8 mouse cellular contexts compared by ENCODE assay signal in genomic region chr7:83882633-83883275, GRCm38 (mm10). TPM values are rescaled to one million over a fixed set of nuclear protein-coding genes. Genes with fewer than 3 reads are reported as not detected.
A peak's percentile ranks its signal among the peaks of the same experiment; 100 is the strongest.
DNase-seq lines count a peak whose midpoint lies in the region; ATAC-seq and TF ChIP-seq lines count a peak whose summit lies in the region.

No protein-coding gene starts in this region.

- no peak for TF ChIP-seq POLR2A in bone marrow macrophage, adult 2 months (IDR thresholded peaks at IDR 0.05; ENCODE audit: borderline replicate concordance, low read depth, low read length)

- H3K36me3 ChIP-seq in erythroblast, embryonic 14.5 days (ENCODE audit: control insufficient read depth), result peaks cover 64% of the 10 kb centered on the region
- peaks cover 6% of the 10 kb centered on the region for H3K36me3 ChIP-seq in heart, embryonic 16.5 days (ENCODE audit: control insufficient read depth, insufficient read depth)
- peaks cover 19% of the 10 kb centered on the region for H3K36me3 ChIP-seq in lung, embryonic 15.5 days

- peak overlapping the region; percentile 61 for H3K4me3 ChIP-seq in bone marrow macrophage, adult 2 months (ENCODE audit: insufficient read depth, low read length)
- peak overlapping the region; percentile 94 for H3K4me3 ChIP-seq in erythroblast, embryonic 14.5 days (replicated peaks)
- peak overlapping the region; percentile 88 for H3K4me3 ChIP-seq in heart, embryonic 16.5 days (ENCODE audit: low read length)
- peak overlapping the region; percentile 80 for H3K4me3 ChIP-seq in lung, embryonic 15.5 days

- peak overlapping the region; percentile 84 for H3K27ac ChIP-seq in bone marrow macrophage, adult 2 months (ENCODE audit: insufficient read depth, low read depth, low read length)
- H3K27ac ChIP-seq in heart, embryonic 16.5 days (ENCODE audit: low read length), result peak overlapping the region; percentile 98
- H3K27ac ChIP-seq in lung, embryonic 15.5 days, result peak overlapping the region; percentile 98

- no peak for TF ChIP-seq CTCF in bone marrow macrophage, adult 2 months (IDR thresholded peaks at IDR 0.05; ENCODE audit: low read depth, low read length)

- 12% methylated on average over 56 of the region's 56 CpGs for WGBS in heart, embryonic 16.5 days
- 9% methylated on average over 56 of the region's 56 CpGs for WGBS in lung, embryonic 15.5 days

- peaks cover 38% of the 10 kb centered on the region for H3K4me1 ChIP-seq in bone marrow macrophage, adult 2 months (ENCODE audit: control insufficient read depth, insufficient read depth, low read length)
- H3K4me1 ChIP-seq in erythroblast, embryonic 14.5 days (ENCODE audit: control insufficient read depth), result peaks cover 69% of the 10 kb centered on the region
- peaks cover 54% of the 10 kb centered on the region for H3K4me1 ChIP-seq in heart, embryonic 16.5 days (ENCODE audit: control insufficient read depth, insufficient read depth, low read length)
- H3K4me1 ChIP-seq in lung, embryonic 15.5 days, result peaks cover 59% of the 10 kb centered on the region

- DNase-seq in MEL-GATA-1-ER (ENCODE audit: extremely low read depth, low read depth), result peak; percentile 19
- peak; percentile 68 to 85 for DNase-seq in kidney, postnatal 36 days
- peak; percentile 43 for DNase-seq in ovary, postnatal 14 days (ENCODE audit: low spot score)
- DNase-seq in yolk sac, embryonic 10.5 days (ENCODE audit: low spot score), result peak; percentile 26

- H3K9ac ChIP-seq in heart, embryonic 16.5 days (ENCODE audit: low read length), result peak overlapping the region; percentile 93
- peak overlapping the region; percentile 93 for H3K9ac ChIP-seq in lung, embryonic 15.5 days

- H3K4me2 ChIP-seq in heart, embryonic 16.5 days (ENCODE audit: low read depth, low read length), result peak overlapping the region; percentile 97
- H3K4me2 ChIP-seq in lung, embryonic 15.5 days, result peak overlapping the region; percentile 83

- no peaks in the 10 kb centered on the region; the same call in 1 of the 2 replicates for H3K9me3 ChIP-seq in erythroblast, embryonic 14.5 days (ENCODE audit: control insufficient read depth, low read length)
- H3K9me3 ChIP-seq in heart, embryonic 16.5 days (replicated peaks; ENCODE audit: control insufficient read depth, low read length), result no peaks in the 10 kb centered on the region
- no peaks in the 10 kb centered on the region for H3K9me3 ChIP-seq in lung, embryonic 15.5 days

- no peaks in the 10 kb centered on the region for H3K27me3 ChIP-seq in erythroblast, embryonic 14.5 days (ENCODE audit: control insufficient read depth)
- H3K27me3 ChIP-seq in heart, embryonic 16.5 days (ENCODE audit: control insufficient read depth, insufficient read depth, low read length), result no peaks in the 10 kb centered on the region
- H3K27me3 ChIP-seq in lung, embryonic 15.5 days, result no peaks in the 10 kb centered on the region

- ATAC-seq in heart, embryonic 16.5 days (replicated peaks; ENCODE audit: extremely low read depth, insufficient read depth, low FRiP score), result peak; percentile 10; the same call in 1 of the 2 replicates
- ATAC-seq in lung, embryonic 15.5 days (ENCODE audit: borderline replicate concordance, extremely low read depth, low FRiP score, low TSS enrichment), result peak; percentile 13; the same call in 1 of the 2 replicates

RNA-seq across cellular contexts. Expression of gene Tlnrd1, which starts 1.4 kb away (rescaled TPM):
- 11.8 and 12.0 TPM in 2 replicates for polyA plus RNA-seq in bone marrow macrophage, adult 2 months (2012; ENCODE audit: insufficient read depth, insufficient read length, missing spikeins)
- polyA plus RNA-seq in erythroblast, embryonic 14.5 days (2012), result 14.7 and 14.8 TPM in 2 replicates
- 8.4 and 10.1 TPM in 2 replicates for polyA plus RNA-seq in heart, embryonic 16.5 days (2015; fragmentation: Nextera tagmentation; extraction: Ambion mirVana)
- polyA plus RNA-seq in lung, embryonic 15.5 days (2015; fragmentation: Nextera tagmentation; extraction: Ambion mirVana), result 17.6 and 19.8 TPM in 2 replicates

RNA-seq across cellular contexts. Expression of gene Mesd, which starts 1.5 kb away (rescaled TPM):
- polyA plus RNA-seq in bone marrow macrophage, adult 2 months (2012; ENCODE audit: insufficient read depth, insufficient read length, missing spikeins), result 39.7 and 40.5 TPM in 2 replicates
- polyA plus RNA-seq in erythroblast, embryonic 14.5 days (2012), result 0.54 and 1.1 TPM in 2 replicates
- polyA plus RNA-seq in heart, embryonic 16.5 days (2015; fragmentation: Nextera tagmentation; extraction: Ambion mirVana), result 66.7 and 84.9 TPM in 2 replicates
- polyA plus RNA-seq in lung, embryonic 15.5 days (2015; fragmentation: Nextera tagmentation; extraction: Ambion mirVana), result 135 and 136 TPM in 2 replicates

Comparison
In these comparisons a context has a peak if more than half of its experiments do, and no peak if none do; other contexts are left out.
1. Peak in every context shown above with its lines: DNase-seq, ATAC-seq, H3K4me3 ChIP-seq and H3K27ac ChIP-seq.
2. DNase-seq: peak in every context shown above with its lines; median percentile 76 in kidney, postnatal 36 days; 43 in ovary, postnatal 14 days; 26 in yolk sac, embryonic 10.5 days; 19 in MEL-GATA-1-ER.
3. RNA of gene Mesd, which starts 1.5 kb away (polyA plus RNA-seq): 135 to 136 TPM in lung, embryonic 15.5 days, 66.7 to 84.9 TPM in heart, embryonic 16.5 days and 39.7 to 40.5 TPM in bone marrow macrophage, adult 2 months; 0.54 to 1.1 TPM in erythroblast, embryonic 14.5 days; every median in the first group is over 10 times any median in the second.